Mouse (Mus musculus) heart, adult 2 months (tissue): ENCODE results near the gene Wnt1. TPM values are rescaled to one million over a fixed set of nuclear protein-coding genes. Genes with fewer than 3 reads are reported as not detected.

Experiments used
- DNase-seq, 2 experiments: peaks; one replicate each; pipeline ENCODE4 v3.0.0; 2021
- H3K27ac ChIP-seq: fragments of 200-600 bp; 2 replicates; pipeline ENCODE4 v1.8.1; 2022
- H3K27me3 ChIP-seq: fragments of 200-500 bp; 2 replicates; pipeline ENCODE4 v1.6.1; 2012; ENCODE audit warnings: mild to moderate bottlenecking, low read length, inconsistent platforms, mixed read lengths; ENCODE audit not compliant: control insufficient read depth, insufficient read depth
- H3K36me3 ChIP-seq: fragments of 200-500 bp; 2 replicates; pipeline ENCODE4 v1.6.1; 2012; ENCODE audit warnings: low read length, inconsistent platforms; ENCODE audit not compliant: control insufficient read depth, insufficient read depth
- H3K4me1 ChIP-seq: fragments of 200-500 bp; 2 replicates; pipeline ENCODE4 v1.6.1; 2011; ENCODE audit warnings: low read length; ENCODE audit not compliant: control insufficient read depth, insufficient read depth
- H3K4me3 ChIP-seq: fragments of 200-600 bp; 2 replicates; pipeline ENCODE4 v1.8.1; 2022
- H3K79me2 ChIP-seq: fragments of 200-500 bp; replicated peaks from 2 replicates; pipeline ENCODE4 v1.6.1; 2012; ENCODE audit warnings: mild to moderate bottlenecking, inconsistent platforms, low read length, moderate library complexity, mixed read lengths; ENCODE audit not compliant: control insufficient read depth, insufficient read depth
- H3K9ac ChIP-seq: fragments of 200-500 bp; 2 replicates; pipeline ENCODE4 v1.6.1; 2012; ENCODE audit warnings: low read depth, mild to moderate bottlenecking, control low read depth, inconsistent platforms, low read length, mixed read lengths
- CTCF ChIP-seq: fragments of 200-600 bp; IDR thresholded peaks from 2 replicates; pipeline ENCODE4 v1.8.1; 2022; ENCODE audit warnings: antibody characterized with exemption, mild to moderate bottlenecking, moderate library complexity
- EP300 ChIP-seq: fragments of 200-500 bp; IDR thresholded peaks from 2 replicates; pipeline ENCODE4 v1.6.1; 2011; ENCODE audit warnings: low read depth, low read length, control low read depth; ENCODE audit not compliant: insufficient read depth
- POLR2A ChIP-seq: fragments of 200-500 bp; IDR thresholded peaks from 2 replicates; pipeline ENCODE4 v1.6.1; 2011; ENCODE audit warnings: mild to moderate bottlenecking, low read depth, low read length, control low read depth; ENCODE audit not compliant: insufficient read depth
- WGBS: fragments of 180-500 bp; shearing (Covaris S2); methylation state at CpG from one replicate; pipeline ENCODE4 v1.1.7; 2018; 5-methylcytosine and 5-hydroxymethylcytosine counted together
- intact Hi-C: fragments of 180-260 bp; cut with DNase I; formaldehyde crosslinking; loops from one replicate; pipeline ENCODE4 v1.15.1; 2025
- polyA plus RNA-seq: library from polyadenylated mRNA; depleted of rRNA; stranded (reverse); fragments of >200 nt; gene quantifications from 2 replicates; pipeline ENCODE4 v1.2.3, GENCODE M21; 2012
- total RNA-seq, 2 experiments: library from RNA; stranded (reverse); gene quantifications; 2 replicates each; pipeline ENCODE4 v1.2.3; 2021

Gene Wnt1
- total and polyA plus RNA-seq, 3 experiments, result not detected

DNA sequence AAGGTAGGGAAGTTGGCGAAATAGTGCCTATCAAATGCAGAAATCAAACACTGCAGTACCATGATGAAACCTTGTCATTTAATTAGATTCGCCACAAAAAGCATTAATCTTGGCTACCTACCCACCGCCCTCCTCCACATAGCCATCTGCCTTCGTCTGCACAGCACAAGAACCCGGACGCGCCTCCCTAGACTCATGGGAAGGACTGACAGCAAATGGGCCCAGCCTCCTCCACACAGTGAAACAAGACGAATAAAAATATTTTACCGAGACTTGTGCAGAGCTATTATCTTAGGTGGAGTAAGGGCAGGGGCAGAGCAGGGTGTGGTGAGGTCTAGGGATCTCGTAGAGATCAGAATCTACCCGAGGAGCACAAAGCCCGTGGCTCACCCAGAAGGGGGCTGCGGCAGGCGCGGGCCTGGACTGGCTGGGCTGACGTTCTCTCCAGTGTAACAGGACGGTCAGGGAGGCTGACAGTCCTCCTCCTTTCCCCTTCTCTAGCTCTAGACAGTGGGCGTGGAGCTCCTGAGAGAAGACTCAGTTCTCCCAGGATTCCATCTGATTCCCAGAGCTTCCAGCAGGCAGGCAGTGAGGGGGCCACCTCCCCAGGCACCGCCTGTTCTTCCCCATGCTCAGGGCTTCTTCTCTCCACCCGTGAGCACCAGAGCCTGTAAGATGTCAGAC lies 23.2 kb downstream of the Wnt1 start:
- H3K27ac ChIP-seq, result no peak overlapping the region
- H3K4me1 ChIP-seq, result no peaks in the 10 kb centered on the region
- H3K79me2 ChIP-seq, result no peaks in the 10 kb centered on the region
- no peak overlapping the region for H3K9ac ChIP-seq
- no peak overlapping the region for H3K4me3 ChIP-seq
- TF ChIP-seq EP300 (no peak), POLR2A (no peak), CTCF (no peak)
- intact Hi-C loops, result no loop called here
- DNase-seq, result no peak
- H3K36me3 ChIP-seq, result no peaks in the 10 kb centered on the region; the same call in 1 of the 2 replicates
- no peaks in the 10 kb centered on the region; the same call in 1 of the 2 replicates for H3K27me3 ChIP-seq
- WGBS, result 90% methylated on average over 20 of the region's 20 CpGs

DNA sequence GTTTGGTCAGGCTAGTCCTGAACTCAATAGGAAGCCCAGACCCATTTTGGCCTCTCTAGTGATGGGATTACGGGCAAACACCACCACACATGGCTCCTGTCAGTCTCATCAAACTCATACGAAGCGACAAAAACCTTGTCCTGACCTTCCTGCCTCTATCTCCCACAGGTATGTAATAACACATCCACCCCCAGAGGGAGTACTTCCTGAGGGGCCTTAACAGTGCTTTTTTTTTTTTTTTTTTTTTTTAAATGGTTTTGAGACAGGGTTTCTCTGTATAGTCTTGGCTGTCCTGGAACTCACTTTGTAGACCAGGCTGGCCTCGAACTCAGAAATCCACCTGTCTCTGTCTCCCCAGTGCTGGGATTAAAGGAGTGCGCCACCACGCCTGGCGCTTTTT lies 28.5 kb downstream of the Wnt1 start:
- no peak for DNase-seq
- Histone ChIP-seq H3K36me3 (no peaks in the 10 kb centered on the region; the same call in 1 of the 2 replicates), H3K27ac (no peak overlapping the region), H3K79me2 (no peaks in the 10 kb centered on the region), H3K27me3 (no peaks in the 10 kb centered on the region), H3K9ac (no peak overlapping the region), H3K4me1 (no peaks in the 10 kb centered on the region), H3K4me3 (no peak overlapping the region)
- intact Hi-C loops, result no loop called here
- no peak for TF ChIP-seq CTCF
- no peak for TF ChIP-seq POLR2A
- no peak for TF ChIP-seq EP300
- 86% methylated on average over 7 of the region's 7 CpGs for WGBS

GRCm38 (mm10) chr15:98820937-98821336 lies 31.3 kb downstream of the Wnt1 start:
- Histone ChIP-seq H3K9ac (no peak overlapping the region), H3K79me2 (0 out of 2 replicates have a peak, but pooled peaks cover 3% of the 10 kb centered on the region), H3K4me3 (no peak overlapping the region), H3K4me1 (no peaks in the 10 kb centered on the region), H3K36me3 (no peaks in the 10 kb centered on the region; the same call in 1 of the 2 replicates), H3K27ac (no peak overlapping the region), H3K27me3 (no peaks in the 10 kb centered on the region)
- TF ChIP-seq POLR2A (no peak), CTCF (no peak), EP300 (no peak)
- intact Hi-C loops, result no loop called here
- DNase-seq, result no peak
- 77% methylated on average over 4 of the region's 4 CpGs for WGBS

DNA sequence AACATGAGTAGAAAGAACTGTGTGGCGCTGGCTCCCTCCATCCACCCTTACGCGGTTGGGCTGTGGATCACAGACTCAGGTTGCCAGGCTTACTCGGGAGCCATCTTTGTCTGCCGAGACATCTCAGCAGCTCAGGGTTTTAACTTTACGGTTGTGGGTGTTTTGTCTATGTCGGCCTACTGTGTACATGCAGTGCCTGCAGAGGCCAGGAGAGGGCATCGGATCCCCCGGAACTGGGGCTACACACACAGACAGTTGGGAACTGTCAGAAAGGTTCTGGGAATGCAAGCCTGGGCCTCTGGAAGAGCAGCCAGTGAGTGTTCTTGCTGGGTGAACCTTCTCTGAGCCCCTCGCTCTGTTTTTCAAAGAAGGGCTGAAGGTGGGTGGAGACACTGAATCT lies 31.7 kb downstream of the Wnt1 start:
- 53% methylated on average over 10 of the region's 10 CpGs for WGBS
- TF ChIP-seq CTCF, result peak; percentile 66
- TF ChIP-seq EP300, result no peak
- intact Hi-C loops, result no loop called here
- no peak overlapping the region for H3K4me3 ChIP-seq
- H3K4me1 ChIP-seq, result no peaks in the 10 kb centered on the region
- no peak overlapping the region for H3K27ac ChIP-seq
- H3K36me3 ChIP-seq, result no peaks in the 10 kb centered on the region; the same call in 1 of the 2 replicates
- H3K27me3 ChIP-seq, result no peaks in the 10 kb centered on the region
- DNase-seq, result no peak
- H3K79me2 ChIP-seq, result 0 out of 2 replicates have a peak, but pooled peaks cover 3% of the 10 kb centered on the region
- no peak overlapping the region for H3K9ac ChIP-seq

DNA sequence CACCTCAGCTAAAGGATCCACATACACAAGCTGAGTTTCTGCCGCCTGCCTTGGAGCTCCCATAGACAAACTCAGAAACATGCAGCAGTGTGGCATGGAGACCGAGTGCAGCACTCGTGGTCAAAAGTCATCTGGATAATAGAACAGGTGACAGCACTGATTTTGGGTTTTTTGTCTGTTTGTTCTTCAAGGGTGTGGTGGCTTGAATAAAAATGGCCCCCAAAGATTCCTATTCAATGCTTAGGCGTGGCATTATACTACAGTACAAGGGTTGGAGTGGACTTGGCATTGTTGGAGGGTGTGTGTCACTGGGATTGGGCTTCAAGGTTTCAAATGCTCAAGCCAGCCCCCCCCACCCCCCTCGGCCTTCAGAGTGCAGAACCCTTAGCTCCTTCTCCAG lies 32.5 kb downstream of the Wnt1 start:
- Histone ChIP-seq H3K4me3 (no peak overlapping the region), H3K79me2 (0 out of 2 replicates have a peak, but pooled peaks cover 3% of the 10 kb centered on the region), H3K36me3 (no peaks in the 10 kb centered on the region; the same call in 1 of the 2 replicates), H3K27me3 (no peaks in the 10 kb centered on the region), H3K27ac (no peak overlapping the region), H3K4me1 (peaks cover under 1% of the 10 kb centered on the region; the same call in 1 of the 2 replicates), H3K9ac (no peak overlapping the region)
- WGBS, result 93% methylated on average over 5 of the region's 5 CpGs
- intact Hi-C loops, result no loop called here
- no peak for DNase-seq
- no peak for TF ChIP-seq CTCF
- no peak for TF ChIP-seq EP300
- no peak for TF ChIP-seq POLR2A

DNA sequence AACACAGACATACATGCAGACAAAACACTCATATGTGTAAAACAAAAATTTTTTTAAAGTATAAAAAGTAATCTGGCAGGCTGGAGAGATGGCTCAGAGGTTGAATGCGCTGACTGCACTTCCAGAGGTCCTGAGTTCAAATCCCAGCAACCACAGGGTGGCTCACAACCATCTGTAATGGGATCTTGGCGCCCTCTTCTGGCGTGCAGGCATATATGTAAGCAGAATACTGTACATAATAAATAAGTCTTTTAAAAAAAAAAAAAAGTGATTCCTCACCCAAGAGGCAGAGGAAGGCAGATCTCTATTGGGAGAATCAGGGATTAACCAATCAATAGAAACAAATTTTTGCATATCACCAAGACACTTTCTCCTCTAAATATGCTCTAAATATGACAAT lies 33.8 kb downstream of the Wnt1 start:
- H3K9ac ChIP-seq, result no peak overlapping the region
- 0 out of 2 replicates have a peak, but pooled peaks cover 3% of the 10 kb centered on the region for H3K79me2 ChIP-seq
- DNase-seq, result no peak
- no peak overlapping the region for H3K27ac ChIP-seq
- peaks cover 6% of the 10 kb centered on the region for H3K36me3 ChIP-seq
- WGBS, result 83% methylated on average over 3 of the region's 3 CpGs
- no peaks in the 10 kb centered on the region for H3K27me3 ChIP-seq
- intact Hi-C loops, result no loop called here
- no peak overlapping the region for H3K4me3 ChIP-seq
- TF ChIP-seq CTCF (peak; percentile 56), POLR2A (no peak)
- H3K4me1 ChIP-seq, result peaks cover 1% of the 10 kb centered on the region
